Mouse (Mus musculus) thymus, adult 2 months (tissue): ENCODE measurements around the gene Dennd1a. TPM values are rescaled to one million over a fixed set of nuclear protein-coding genes. Genes with fewer than 3 reads are reported as not detected.

ENCODE experiments used
- DNase-seq: peaks from one replicate; pipeline ENCODE4 v3.0.0; 2021
- H3K27ac ChIP-seq: fragments of 200-500 bp; 2 replicates; pipeline ENCODE4 v1.5.1; 2012; ENCODE audit warnings: low read length, control low read depth; ENCODE audit not compliant: control insufficient read depth, insufficient read depth
- H3K27me3 ChIP-seq: fragments of 200-500 bp; 2 replicates; pipeline ENCODE4 v1.6.1; 2012; ENCODE audit warnings: mild to moderate bottlenecking, low read length, moderate library complexity, mixed read lengths; ENCODE audit not compliant: control insufficient read depth, insufficient read depth
- H3K36me3 ChIP-seq: fragments of 200-500 bp; 2 replicates; pipeline ENCODE4 v1.6.1; 2012; ENCODE audit warnings: mild to moderate bottlenecking, low read length, moderate library complexity; ENCODE audit not compliant: control insufficient read depth, insufficient read depth
- H3K4me1 ChIP-seq: fragments of 200-500 bp; replicated peaks from 2 replicates; pipeline ENCODE4 v1.6.1; 2012; ENCODE audit warnings: low read length; ENCODE audit not compliant: control insufficient read depth, insufficient read depth
- H3K4me3 ChIP-seq: fragments of 200-500 bp; 2 replicates; pipeline ENCODE4 v1.5.1; 2012; ENCODE audit warnings: mild to moderate bottlenecking, low read length, control low read depth, moderate library complexity; ENCODE audit not compliant: control insufficient read depth, insufficient read depth
- CTCF ChIP-seq: fragments of 200-500 bp; IDR thresholded peaks from 2 replicates; pipeline ENCODE4 v1.5.1; 2012; ENCODE audit warnings: mild to moderate bottlenecking, control low read depth, low read length, moderate library complexity, borderline replicate concordance; ENCODE audit not compliant: control insufficient read depth, poor library complexity, insufficient read depth; ENCODE audit errors: extremely low read depth
- POLR2A ChIP-seq: fragments of 200-500 bp; IDR thresholded peaks from 2 replicates; pipeline ENCODE4 v1.6.1; 2012; ENCODE audit warnings: mild to moderate bottlenecking, low read length, control low read depth, moderate library complexity; ENCODE audit not compliant: control insufficient read depth, poor library complexity, insufficient read depth; ENCODE audit errors: extremely low read depth
- WGBS: fragments of 180-500 bp; shearing (Covaris S2); methylation state at CpG from one replicate; pipeline ENCODE4 v1.1.7; 2018; 5-methylcytosine and 5-hydroxymethylcytosine counted together
- polyA plus RNA-seq: library from polyadenylated mRNA; depleted of rRNA; stranded (reverse); fragments of >200 nt; gene quantifications from 2 replicates; pipeline ENCODE4 v1.2.3, GENCODE M21; 2012

The Dennd1a gene
- polyA plus RNA-seq, 1 experiment, result 35.9 TPM

GRCm38 (mm10) chr2:37926133-37926503 lies 361.1 kb downstream of the Dennd1a start:
- Histone ChIP-seq H3K27ac (no peak overlapping the region), H3K4me3 (no peak overlapping the region), H3K27me3 (no peaks in the 10 kb centered on the region), H3K4me1 (no peaks in the 10 kb centered on the region), H3K36me3 (no peaks in the 10 kb centered on the region)
- 85% methylated on average over 5 of the region's 5 CpGs for whole genome bisulfite sequencing
- TF ChIP-seq POLR2A, result no peak
- TF ChIP-seq CTCF, result no peak
- no peak for DNase-seq

GRCm38 (mm10) chr2:37925413-37926132 lies 361.6 kb downstream of the Dennd1a start:
- Histone ChIP-seq H3K27me3 (no peaks in the 10 kb centered on the region), H3K4me1 (no peaks in the 10 kb centered on the region), H3K27ac (no peak overlapping the region), H3K36me3 (no peaks in the 10 kb centered on the region), H3K4me3 (no peak overlapping the region)
- 63% methylated on average over 6 of the region's 6 CpGs for WGBS
- TF ChIP-seq POLR2A (no peak), CTCF (no peak)
- DNase-seq, result peak; percentile 15

GRCm38 (mm10) chr2:37908721-37909506 lies 378.3 kb downstream of the Dennd1a start:
- Histone ChIP-seq H3K27me3 (no peaks in the 10 kb centered on the region), H3K4me3 (no peak overlapping the region), H3K27ac (no peak overlapping the region), H3K36me3 (no peaks in the 10 kb centered on the region), H3K4me1 (no peaks in the 10 kb centered on the region)
- TF ChIP-seq POLR2A, result no peak
- no peak for TF ChIP-seq CTCF
- DNase-seq, result no peak
- WGBS, result 94% methylated on average over 5 of the region's 5 CpGs

GRCm38 (mm10) chr2:37908296-37908695 lies 378.9 kb downstream of the Dennd1a start:
- TF ChIP-seq CTCF, result no peak
- TF ChIP-seq POLR2A, result no peak
- Histone ChIP-seq H3K27ac (no peak overlapping the region), H3K4me1 (no peaks in the 10 kb centered on the region), H3K27me3 (no peaks in the 10 kb centered on the region), H3K36me3 (no peaks in the 10 kb centered on the region), H3K4me3 (no peak overlapping the region)
- no peak for DNase-seq
- 98% methylated on average over 3 of the region's 3 CpGs for WGBS

GRCm38 (mm10) chr2:37906261-37906660 lies 380.9 kb downstream of the Dennd1a start:
- H3K27ac ChIP-seq, result no peak overlapping the region
- WGBS, result 99% methylated on average over 2 of the region's 2 CpGs
- H3K36me3 ChIP-seq, result no peaks in the 10 kb centered on the region
- no peaks in the 10 kb centered on the region for H3K4me1 ChIP-seq
- DNase-seq, result no peak
- H3K4me3 ChIP-seq, result no peak overlapping the region
- TF ChIP-seq CTCF (no peak), POLR2A (no peak)
- H3K27me3 ChIP-seq, result no peaks in the 10 kb centered on the region

- Histone ChIP-seq H3K27ac (no peak overlapping the region), H3K4me3 (no peak overlapping the region), H3K36me3 (no peaks in the 10 kb centered on the region), H3K27me3 (no peaks in the 10 kb centered on the region), H3K4me1 (no peaks in the 10 kb centered on the region)
- 97% methylated on average over 8 of the region's 8 CpGs for WGBS
- TF ChIP-seq CTCF (no peak), POLR2A (no peak)
- DNase-seq, result no peak
Measured at GRCm38 (mm10) chr2:37903286-37903685, 383.9 kb downstream of the Dennd1a start.

- TF ChIP-seq CTCF (no peak), POLR2A (no peak)
- Histone ChIP-seq H3K36me3 (no peaks in the 10 kb centered on the region), H3K27me3 (no peaks in the 10 kb centered on the region), H3K27ac (no peak overlapping the region), H3K4me3 (no peak overlapping the region), H3K4me1 (no peaks in the 10 kb centered on the region)
- WGBS, result 95% methylated on average over 3 of the region's 3 CpGs
- no peak for DNase-seq
Measured at GRCm38 (mm10) chr2:37883214-37883613, 404.0 kb downstream of the Dennd1a start.
